Mouse (Mus musculus) ES-E14 (cell line): ENCODE results near the gene Gga3. TPM values are rescaled to one million over a fixed set of nuclear protein-coding genes. Genes with fewer than 3 reads are reported as not detected.
"Not testable (repeated sequence)": the region's sequence is repeated elsewhere in the genome, so short reads cannot be mapped to it uniquely, and the experiment has no call there.

ENCODE experiments used
- DNase-seq: peaks from one replicate; pipeline ENCODE4 v3.0.0-alpha.2; 2013; ENCODE audit warnings: low read depth, low spot score
- H3K27ac ChIP-seq: 2 replicates; pipeline ENCODE4 v1.5.1; 2012; ENCODE audit warnings: low read depth, mild to moderate bottlenecking, low read length, moderate library complexity, mixed read lengths; ENCODE audit not compliant: poor library complexity, insufficient read depth, severe bottlenecking
- H3K36me3 ChIP-seq: 2 replicates; pipeline ENCODE4 v1.6.1; 2012; ENCODE audit warnings: mild to moderate bottlenecking, low read length, moderate library complexity, mixed read lengths; ENCODE audit not compliant: control insufficient read depth, poor library complexity, insufficient read depth, severe bottlenecking
- H3K4me1 ChIP-seq, 2 experiments: fragments of 150-350 bp in 1 of 2; sonication (generic) in 1 of 2; 2 replicates each; pipeline ENCODE4 v1.6.1; 2012; ENCODE audit warnings: low read length in 2 of 2, mild to moderate bottlenecking in 1 of 2, mixed read lengths in 1 of 2; ENCODE audit not compliant: control insufficient read depth in 2 of 2, insufficient read depth in 2 of 2, poor library complexity in 1 of 2
- H3K4me3 ChIP-seq, 2 experiments: fragments of 150-350 bp in 1 of 2; sonication (generic) in 1 of 2; 2 replicates each; pipeline ENCODE4 v1.5.1; 2012; ENCODE audit warnings: low read length in 2 of 2, low read depth in 1 of 2, mild to moderate bottlenecking in 1 of 2, mixed read lengths in 1 of 2; ENCODE audit not compliant: insufficient read depth in 1 of 2, poor library complexity in 1 of 2, severe bottlenecking in 1 of 2
- H3K9ac ChIP-seq: 2 replicates; pipeline ENCODE4 v1.6.1; 2012; ENCODE audit warnings: low read depth, mild to moderate bottlenecking, low read length, mixed read lengths; ENCODE audit not compliant: poor library complexity, insufficient read depth, severe bottlenecking
- H3K9me3 ChIP-seq: fragments of 150-350 bp; sonication (generic); 2 replicates; pipeline ENCODE4 v1.6.1; 2012; ENCODE audit warnings: low read depth, mild to moderate bottlenecking, low read length; ENCODE audit not compliant: control insufficient read depth, insufficient read depth
- CHD2 ChIP-seq: IDR thresholded peaks from 2 replicates; pipeline ENCODE4 v1.6.1; 2014; ENCODE audit warnings: mild to moderate bottlenecking, low read depth, low read length, inconsistent platforms
- HCFC1 ChIP-seq: IDR thresholded peaks from 2 replicates; pipeline ENCODE4 v1.6.1; 2012; ENCODE audit warnings: low read length, inconsistent platforms, borderline replicate concordance; ENCODE audit not compliant: insufficient read depth
- MAFK ChIP-seq: IDR thresholded peaks from 2 replicates; pipeline ENCODE4 v1.6.1; 2014; ENCODE audit warnings: mild to moderate bottlenecking, low read depth, low read length, inconsistent platforms; ENCODE audit not compliant: insufficient read depth
- ZC3H11A ChIP-seq: IDR thresholded peaks from 2 replicates; pipeline ENCODE4 v1.6.1; 2012; ENCODE audit warnings: low read depth, mild to moderate bottlenecking, inconsistent platforms, low read length, borderline replicate concordance
- ZNF384 ChIP-seq: IDR thresholded peaks from 2 replicates; pipeline ENCODE4 v1.6.1; 2012; ENCODE audit warnings: low read depth, low read length, inconsistent platforms
- in situ Hi-C, 2 experiments: fragments of 600-800 bp; cut with MboI; formaldehyde crosslinking; loops; one replicate each; pipeline ENCODE4 v1.15.1; 2025; ENCODE audit warnings: low sequenced_read_pairs in 2 of 2, inconsistent platforms in 1 of 2; ENCODE audit not compliant: unreplicated experiment in 2 of 2
- total RNA-seq: library from RNA; depleted of rRNA; stranded (reverse); fragments of 300-350 nt; gene quantifications from 2 replicates; pipeline ENCODE4 v1.2.3, GENCODE M21; 2012

Gga3 gene
- total RNA-seq, 1 experiment, result 31.7 TPM

GRCm38 (mm10) chr11:115647459-115647858 is 43.6 kb upstream of the Gga3 start:
- Histone ChIP-seq H3K4me3 (no peak overlapping the region), H3K4me1 (peaks cover 5 to 12% of the 10 kb centered on the region in 2 experiments; a peak in 3 of 4 replicates), H3K36me3 (peaks cover 18% of the 10 kb centered on the region; the same call in 1 of the 2 replicates), H3K9ac (no peak overlapping the region), H3K27ac (no peak overlapping the region), H3K9me3 (no peaks in the 10 kb centered on the region)
- DNase-seq, result peak; percentile 60
- in situ Hi-C loops, result no loop called here
- TF ChIP-seq HCFC1 (no peak), CHD2 (no peak), ZNF384 (no peak), MAFK (no peak), ZC3H11A (peak; percentile 30; the same call in 1 of the 2 replicates)

- Histone ChIP-seq H3K9me3 (no peaks in the 10 kb centered on the region), H3K4me3 (no peak overlapping the region), H3K27ac (no peak overlapping the region), H3K4me1 (peaks cover 5 to 21% of the 10 kb centered on the region in 2 experiments), H3K9ac (no peak overlapping the region), H3K36me3 (peaks cover 20% of the 10 kb centered on the region; the same call in 1 of the 2 replicates)
- no peak for TF ChIP-seq ZNF384
- TF ChIP-seq ZC3H11A, result no peak
- no peak for TF ChIP-seq HCFC1
- TF ChIP-seq CHD2, result no peak
- no peak for TF ChIP-seq MAFK
- in situ Hi-C loops, result no loop called here
- no peak for DNase-seq
These were observed 42.6 kb upstream of the Gga3 start for GRCm38 (mm10) chr11:115646439-115646838.

- Histone ChIP-seq H3K4me1 (peaks cover 8 to 30% of the 10 kb centered on the region in 2 experiments), H3K36me3 (peaks cover 20% of the 10 kb centered on the region; the same call in 1 of the 2 replicates)
- H3K27ac ChIP-seq, H3K9ac ChIP-seq, in situ Hi-C loops, H3K9me3 ChIP-seq, DNase-seq, H3K4me3 ChIP-seq: not testable (repeated sequence)
These were observed 41.6 kb upstream of the Gga3 start for GRCm38 (mm10) chr11:115645498-115645897.

GRCm38 (mm10) chr11:115644308-115644707 is 40.5 kb upstream of the Gga3 start:
- H3K9me3 ChIP-seq, result no peaks in the 10 kb centered on the region
- peaks cover 8 to 31% of the 10 kb centered on the region in 2 experiments for H3K4me1 ChIP-seq
- in situ Hi-C loops, result no loop called here
- H3K9ac ChIP-seq, result peak overlapping the region; percentile 39; the same call in 1 of the 2 replicates
- H3K36me3 ChIP-seq, result peaks cover 16% of the 10 kb centered on the region; the same call in 1 of the 2 replicates
- DNase-seq, result no peak
- TF ChIP-seq ZC3H11A (no peak), MAFK (no peak), HCFC1 (no peak), ZNF384 (no peak), CHD2 (no peak)
- no peak overlapping the region for H3K4me3 ChIP-seq
- peak overlapping the region; percentile 33; the same call in 1 of the 2 replicates for H3K27ac ChIP-seq

- Histone ChIP-seq H3K4me3 (no peak overlapping the region), H3K27ac (no peak overlapping the region; the same call in 1 of the 2 replicates), H3K36me3 (peaks cover 10% of the 10 kb centered on the region; the same call in 1 of the 2 replicates), H3K4me1 (peaks cover 8 to 36% of the 10 kb centered on the region in 2 experiments), H3K9ac (no peak overlapping the region; the same call in 1 of the 2 replicates), H3K9me3 (no peaks in the 10 kb centered on the region)
- TF ChIP-seq ZNF384 (no peak), ZC3H11A (no peak), HCFC1 (no peak), MAFK (no peak), CHD2 (no peak)
- no peak for DNase-seq
- in situ Hi-C loops, result no loop called here
These were observed 39.4 kb upstream of the Gga3 start for GRCm38 (mm10) chr11:115643265-115643664.
